Mouse (Mus musculus) ES-E14 (cell line): ENCODE data around the gene Ccdc42. TPM values are rescaled to one million over a fixed set of nuclear protein-coding genes. Genes with fewer than 3 reads are reported as not detected.

Experiments used
- DNase-seq: peaks from one replicate; pipeline ENCODE4 v3.0.0-alpha.2; 2013; ENCODE audit warnings: low read depth, low spot score
- H3K27ac ChIP-seq: 2 replicates; pipeline ENCODE4 v1.5.1; 2012; ENCODE audit warnings: low read depth, mild to moderate bottlenecking, low read length, moderate library complexity, mixed read lengths; ENCODE audit not compliant: poor library complexity, insufficient read depth, severe bottlenecking
- H3K36me3 ChIP-seq: 2 replicates; pipeline ENCODE4 v1.6.1; 2012; ENCODE audit warnings: mild to moderate bottlenecking, low read length, moderate library complexity, mixed read lengths; ENCODE audit not compliant: control insufficient read depth, poor library complexity, insufficient read depth, severe bottlenecking
- H3K4me1 ChIP-seq, 2 experiments: fragments of 150-350 bp in 1 of 2; sonication (generic) in 1 of 2; 2 replicates each; pipeline ENCODE4 v1.6.1; 2012; ENCODE audit warnings: low read length in 2 of 2, mild to moderate bottlenecking in 1 of 2, mixed read lengths in 1 of 2; ENCODE audit not compliant: control insufficient read depth in 2 of 2, insufficient read depth in 2 of 2, poor library complexity in 1 of 2
- H3K4me3 ChIP-seq, 2 experiments: fragments of 150-350 bp in 1 of 2; sonication (generic) in 1 of 2; 2 replicates each; pipeline ENCODE4 v1.5.1; 2012; ENCODE audit warnings: low read length in 2 of 2, low read depth in 1 of 2, mild to moderate bottlenecking in 1 of 2, mixed read lengths in 1 of 2; ENCODE audit not compliant: insufficient read depth in 1 of 2, poor library complexity in 1 of 2, severe bottlenecking in 1 of 2
- H3K9ac ChIP-seq: 2 replicates; pipeline ENCODE4 v1.6.1; 2012; ENCODE audit warnings: low read depth, mild to moderate bottlenecking, low read length, mixed read lengths; ENCODE audit not compliant: poor library complexity, insufficient read depth, severe bottlenecking
- H3K9me3 ChIP-seq: fragments of 150-350 bp; sonication (generic); 2 replicates; pipeline ENCODE4 v1.6.1; 2012; ENCODE audit warnings: low read depth, mild to moderate bottlenecking, low read length; ENCODE audit not compliant: control insufficient read depth, insufficient read depth
- CHD2 ChIP-seq: IDR thresholded peaks from 2 replicates; pipeline ENCODE4 v1.6.1; 2014; ENCODE audit warnings: mild to moderate bottlenecking, low read depth, low read length, inconsistent platforms
- HCFC1 ChIP-seq: IDR thresholded peaks from 2 replicates; pipeline ENCODE4 v1.6.1; 2012; ENCODE audit warnings: low read length, inconsistent platforms, borderline replicate concordance; ENCODE audit not compliant: insufficient read depth
- MAFK ChIP-seq: IDR thresholded peaks from 2 replicates; pipeline ENCODE4 v1.6.1; 2014; ENCODE audit warnings: mild to moderate bottlenecking, low read depth, low read length, inconsistent platforms; ENCODE audit not compliant: insufficient read depth
- ZC3H11A ChIP-seq: IDR thresholded peaks from 2 replicates; pipeline ENCODE4 v1.6.1; 2012; ENCODE audit warnings: low read depth, mild to moderate bottlenecking, inconsistent platforms, low read length, borderline replicate concordance
- ZNF384 ChIP-seq: IDR thresholded peaks from 2 replicates; pipeline ENCODE4 v1.6.1; 2012; ENCODE audit warnings: low read depth, low read length, inconsistent platforms
- in situ Hi-C, 2 experiments: fragments of 600-800 bp; cut with MboI; formaldehyde crosslinking; loops; one replicate each; pipeline ENCODE4 v1.15.1; 2025; ENCODE audit warnings: low sequenced_read_pairs in 2 of 2, inconsistent platforms in 1 of 2; ENCODE audit not compliant: unreplicated experiment in 2 of 2
- total RNA-seq: library from RNA; depleted of rRNA; stranded (reverse); fragments of 300-350 nt; gene quantifications from 2 replicates; pipeline ENCODE4 v1.2.3, GENCODE M21; 2012

The Ccdc42 gene
- total RNA-seq, 1 experiment, result not detected

GRCm38 (mm10) chr11:68559546-68559945 lies 27.3 kb upstream of the Ccdc42 start:
- in situ Hi-C loops, result no loop called here
- DNase-seq, result no peak
- Histone ChIP-seq H3K9me3 (no peaks in the 10 kb centered on the region), H3K4me3 (no peak overlapping the region), H3K9ac (no peak overlapping the region), H3K4me1 (peaks cover 0 to 5% of the 10 kb centered on the region in 2 experiments; a peak in 1 of 4 replicates), H3K27ac (no peak overlapping the region), H3K36me3 (no peaks in the 10 kb centered on the region)
- TF ChIP-seq CHD2 (no peak), ZC3H11A (peak; percentile 28; the same call in 1 of the 2 replicates), MAFK (no peak), HCFC1 (no peak), ZNF384 (no peak)

GRCm38 (mm10) chr11:68561957-68562950 lies 24.6 kb upstream of the Ccdc42 start:
- H3K4me3 ChIP-seq, result no peak overlapping the region
- in situ Hi-C loops, result no loop called here
- no peaks in the 10 kb centered on the region for H3K9me3 ChIP-seq
- H3K9ac ChIP-seq, result no peak overlapping the region
- H3K4me1 ChIP-seq, result 0 out of 4 replicates have a peak, but pooled peaks cover 0 to 1% of the 10 kb centered on the region in 2 experiments
- no peaks in the 10 kb centered on the region for H3K36me3 ChIP-seq
- TF ChIP-seq MAFK (no peak), ZC3H11A (no peak), ZNF384 (no peak), CHD2 (no peak), HCFC1 (no peak)
- no peak for DNase-seq
- H3K27ac ChIP-seq, result no peak overlapping the region

GRCm38 (mm10) chr11:68564356-68565031 lies 22.3 kb upstream of the Ccdc42 start:
- H3K27ac ChIP-seq, result no peak overlapping the region
- no peak for TF ChIP-seq MAFK
- no peak overlapping the region for H3K4me3 ChIP-seq
- no peaks in the 10 kb centered on the region for H3K9me3 ChIP-seq
- 0 out of 4 replicates have a peak, but pooled peaks cover 0 to 1% of the 10 kb centered on the region in 2 experiments for H3K4me1 ChIP-seq
- no peak for DNase-seq
- no peaks in the 10 kb centered on the region for H3K36me3 ChIP-seq
- in situ Hi-C loops, result no loop called here
- no peak overlapping the region for H3K9ac ChIP-seq

- DNase-seq, result no peak
- Histone ChIP-seq H3K36me3 (no peaks in the 10 kb centered on the region), H3K9me3 (no peaks in the 10 kb centered on the region), H3K9ac (no peak overlapping the region), H3K4me3 (no peak overlapping the region), H3K27ac (no peak overlapping the region), H3K4me1 (0 out of 4 replicates have a peak, but pooled peaks cover 0 to 1% of the 10 kb centered on the region in 2 experiments)
- in situ Hi-C loops, result no loop called here
- no peak for TF ChIP-seq CHD2
- no peak for TF ChIP-seq ZC3H11A
- TF ChIP-seq HCFC1, result no peak
- no peak for TF ChIP-seq ZNF384
- no peak for TF ChIP-seq MAFK
Measured at GRCm38 (mm10) chr11:68565032-68565429, 21.8 kb upstream of the Ccdc42 start.
